Mouse (Mus musculus) Patski (cell line): ENCODE measurements around the gene Flrt3. TPM values are rescaled to one million over a fixed set of nuclear protein-coding genes. Genes with fewer than 3 reads are reported as not detected.

ENCODE experiments used
- ATAC-seq: fragments of 100-300 bp; one replicate; pipeline ENCODE4 v1.8.0; 2021
- CTCF ChIA-PET: fragments of 350-600 bp; sonication (Branson Sonifier 250); formaldehyde crosslinking; loops from one replicate; lab custom pipeline; 2022; ENCODE audit warnings: inconsistent platforms; lab: Charles Lee
- POLR2A ChIA-PET: fragments of 350-600 bp; sonication (Branson Sonifier 250); formaldehyde crosslinking; loops from one replicate; lab custom pipeline; 2022; ENCODE audit warnings: antibody characterized with exemption, inconsistent platforms; lab: Charles Lee
- DNase-seq: peaks from one replicate; pipeline ENCODE4 v3.0.0-alpha.2; 2011; ENCODE audit warnings: low read depth, low spot score
- H3K27me3 ChIP-seq: fragments of 371-371 bp; one replicate; pipeline ENCODE4 v1.5.1; 2021
- CTCF ChIP-seq: fragments of 100-300 bp; IDR thresholded peaks from one replicate; pipeline ENCODE4 v1.5.1; 2021
- in situ Hi-C: fragments of 300-500 bp; cut with MboI; formaldehyde crosslinking; loops from 3 replicates; pipeline ENCODE4 v1.11.1; 2018; ENCODE audit warnings: low pct_unique_long_range_greater_than_20kb, mixed read lengths
- polyA plus RNA-seq: library from polyadenylated mRNA; unstranded; gene quantifications from one replicate; pipeline ENCODE4 v1.2.3, GENCODE M21; 2021

Gene Flrt3
- polyA plus RNA-seq, 1 experiment from 2014 or later = 11.8 TPM

- H3K27me3 ChIP-seq = no peaks in the 10 kb centered on the region
- ATAC-seq (no peak), DNase-seq (no peak)
- ChIA-PET POLR2A (no interaction called here), CTCF (interaction anchor here (0.9 to 3.8 kb wide), 3 partner anchors 9 to 20 kb away, joined by 3 to 10 read pairs (median 4); partner anchors contain the start of gene Flrt3)
- TF ChIP-seq CTCF = no peak
- in situ Hi-C loops = no loop called here
These were observed 19.6 kb upstream of the Flrt3 start for GRCm38 (mm10) chr2:140690906-140691305.

- POLR2A ChIA-PET = interaction anchor here (0.7 kb wide), 1 partner anchor 1080 kb away, joined by 3 read pairs; no protein-coding TSS in a partner anchor
- H3K27me3 ChIP-seq = no peaks in the 10 kb centered on the region
These were observed 5.5 kb upstream of the Flrt3 start for GRCm38 (mm10) chr2:140676728-140677127.

GRCm38 (mm10) chr2:140673466-140673865 lies 2.2 kb upstream of the Flrt3 start:
- ChIA-PET CTCF (no interaction called here), POLR2A (no interaction called here)
- no peak for TF ChIP-seq CTCF

More at GRCm38 (mm10) chr2:140676728-140677127, 5.5 kb upstream of the Flrt3 start:
- no peak for TF ChIP-seq CTCF
- in situ Hi-C loops = loop anchor here (10.0 kb wide), 1 partner anchor 718 kb away; no protein-coding TSS in a partner anchor
- ATAC-seq (no peak), DNase-seq (no peak)
- CTCF ChIA-PET = no interaction called here

DNA sequence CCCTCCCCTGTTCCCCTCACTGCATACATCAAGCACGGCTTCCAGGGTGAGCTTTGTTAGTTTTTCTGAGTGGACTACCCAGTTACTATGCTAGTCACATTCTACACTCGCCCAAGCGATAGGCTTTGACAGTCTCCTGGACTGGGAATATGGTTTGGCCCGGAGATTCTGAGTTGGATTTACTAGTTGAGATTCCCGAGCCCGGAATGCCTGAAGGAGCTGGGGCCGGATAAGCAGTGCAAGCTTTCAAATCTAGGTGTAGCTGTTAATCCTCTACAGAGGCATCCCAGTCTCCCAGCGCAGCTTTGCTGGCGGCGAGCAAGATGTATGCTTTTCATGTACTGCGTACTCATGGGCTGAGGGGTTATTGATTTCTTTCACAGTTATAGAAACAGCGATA lies 812 bp downstream of the Flrt3 start:
- in situ Hi-C loops = loop anchor here (5.0 to 10.0 kb wide), 2 partner anchors 724 to 1582 kb away; no protein-coding TSS in a partner anchor
- no peaks in the 10 kb centered on the region for H3K27me3 ChIP-seq
- ATAC-seq = peak; percentile 33
- ChIA-PET CTCF (interaction anchor here (0.8 to 2.9 kb wide), 13 partner anchors 11 to 1584 kb away, joined by 3 to 14 read pairs (median 4); no protein-coding TSS in a partner anchor), POLR2A (interaction anchor here (0.6 kb wide), 1 partner anchor 362 kb away, joined by 3 read pairs; no protein-coding TSS in a partner anchor)
- DNase-seq = peak; percentile 13
- TF ChIP-seq CTCF = peak; percentile 34

More at GRCm38 (mm10) chr2:140673466-140673865, 2.2 kb upstream of the Flrt3 start:
- ATAC-seq (no peak), DNase-seq (no peak)
- H3K27me3 ChIP-seq = no peaks in the 10 kb centered on the region
- in situ Hi-C loops = loop anchor here (5.0 to 10.0 kb wide), 2 partner anchors 721 to 1579 kb away; no protein-coding TSS in a partner anchor

DNA sequence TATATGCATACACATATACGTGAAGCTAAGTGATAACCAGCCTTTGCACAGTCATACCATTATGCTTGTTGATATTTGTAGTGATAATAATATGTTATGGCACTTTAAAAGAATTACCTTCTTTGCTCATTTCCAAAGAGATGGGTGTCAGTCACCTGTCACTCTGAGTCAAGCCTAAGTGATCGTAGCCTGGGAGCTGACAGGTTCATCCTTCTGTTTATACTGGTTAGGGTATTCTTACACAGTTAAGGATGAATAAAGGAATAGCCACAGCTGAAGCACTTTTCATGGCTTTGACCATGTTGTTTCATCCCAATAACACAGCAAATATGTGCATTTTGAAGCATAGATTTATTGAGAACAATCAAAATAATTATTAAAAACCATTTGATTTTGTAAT lies 1.5 kb downstream of the Flrt3 start:
- POLR2A ChIA-PET = no interaction called here
- CTCF ChIA-PET = interaction anchor here (1.8 to 2.9 kb wide), 2 partner anchors 11 to 606 kb away, joined by 6 to 14 read pairs; no protein-coding TSS in a partner anchor
- no peaks in the 10 kb centered on the region for H3K27me3 ChIP-seq
- in situ Hi-C loops = loop anchor here (5.0 to 10.0 kb wide), 2 partner anchors 725 to 1583 kb away; no protein-coding TSS in a partner anchor
- ATAC-seq (no peak), DNase-seq (no peak)
- no peak for TF ChIP-seq CTCF

DNA sequence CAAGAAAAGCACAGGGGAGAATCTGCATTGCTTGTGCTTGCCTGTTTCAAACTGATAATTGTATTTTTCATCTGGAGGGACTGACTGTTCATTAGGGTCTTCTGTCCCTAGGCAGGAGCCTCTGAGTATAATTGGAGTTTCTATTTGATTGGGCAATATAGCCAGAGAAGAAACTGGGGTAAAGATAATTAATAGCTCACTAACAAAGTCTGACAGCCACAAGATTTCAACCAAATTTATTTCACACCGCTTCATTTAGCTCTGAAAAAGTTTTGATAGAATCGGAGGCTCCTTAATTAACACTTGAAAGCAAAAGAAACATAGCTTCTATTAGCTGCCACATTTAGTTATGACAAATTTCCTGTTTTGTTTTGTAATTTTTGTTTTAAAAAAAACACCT lies 2.2 kb downstream of the Flrt3 start:
- TF ChIP-seq CTCF = no peak
- ATAC-seq (no peak), DNase-seq (no peak)
- CTCF ChIA-PET = no interaction called here
- H3K27me3 ChIP-seq = no peaks in the 10 kb centered on the region
- in situ Hi-C loops = no loop called here
- POLR2A ChIA-PET = interaction anchor here (0.8 kb wide), 1 partner anchor 349 kb away, joined by 4 read pairs; no protein-coding TSS in a partner anchor

GRCm38 (mm10) chr2:140668311-140668710 lies 3.0 kb downstream of the Flrt3 start:
- peak; percentile 22 for DNase-seq
- H3K27me3 ChIP-seq = no peaks in the 10 kb centered on the region
- ChIA-PET POLR2A (no interaction called here), CTCF (no interaction called here)
- in situ Hi-C loops = no loop called here
- TF ChIP-seq CTCF = peak; percentile 79
- peak; percentile 25 for ATAC-seq

DNA sequence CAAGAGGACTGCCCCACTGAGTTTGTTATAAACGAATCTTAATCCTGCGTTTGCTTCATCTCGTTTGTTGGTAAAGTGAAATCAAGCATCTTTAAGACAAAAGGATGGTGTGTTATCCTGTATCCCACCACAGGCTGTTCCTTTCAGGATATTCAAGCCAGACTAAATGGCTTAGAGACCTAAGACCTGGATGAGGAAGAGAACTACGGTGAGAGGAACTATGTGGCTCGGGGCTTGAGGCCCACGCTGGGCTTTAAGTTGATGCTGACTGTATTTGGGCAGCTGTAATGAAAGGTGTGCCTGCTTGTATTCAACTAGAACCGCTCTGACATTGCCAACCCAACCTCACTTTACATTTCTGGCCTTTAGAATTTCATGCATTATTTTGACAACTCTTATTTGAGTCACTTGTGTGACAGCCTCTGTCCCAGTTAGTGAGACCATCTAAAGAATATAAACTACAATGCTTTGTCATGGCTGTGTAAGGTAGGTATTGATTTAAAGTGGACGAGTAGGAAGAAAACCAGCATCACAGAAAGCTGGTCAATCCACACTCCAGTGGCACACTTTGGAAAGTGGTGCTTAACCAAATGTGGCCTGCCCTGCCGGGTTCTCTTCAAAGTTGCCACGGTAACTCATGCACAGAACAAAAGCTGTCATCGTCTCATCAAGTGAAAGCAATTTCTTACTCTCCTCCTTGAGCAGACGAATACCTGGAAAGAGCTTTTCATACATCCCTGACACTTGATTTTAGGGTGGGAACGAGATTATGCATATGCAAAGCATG lies 3.8 kb downstream of the Flrt3 start:
- no peaks in the 10 kb centered on the region for H3K27me3 ChIP-seq
- TF ChIP-seq CTCF = no peak
- ChIA-PET POLR2A (no interaction called here), CTCF (no interaction called here)
- in situ Hi-C loops = no loop called here
- no peak for DNase-seq
- no peak for ATAC-seq

DNA sequence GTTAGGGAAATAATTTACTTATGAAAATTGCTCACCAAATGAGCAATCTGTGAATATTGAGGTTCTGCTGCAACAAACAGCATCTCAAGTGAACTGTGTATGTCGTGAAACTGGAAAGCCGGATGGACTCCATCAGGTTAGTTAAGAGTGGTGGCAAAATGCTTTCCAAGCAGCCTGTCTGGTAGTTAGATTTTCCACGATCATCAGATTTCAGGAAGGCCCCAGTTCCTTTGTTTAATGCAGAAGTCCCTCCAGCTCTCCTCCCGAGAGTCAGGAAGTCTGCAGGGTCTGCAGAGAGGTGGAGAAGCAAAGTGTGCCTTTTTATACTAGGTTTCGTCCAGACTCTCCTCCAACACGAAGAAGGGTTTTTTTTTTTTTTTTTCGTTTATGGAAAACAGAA lies 4.4 kb downstream of the Flrt3 start:
- ATAC-seq (no peak), DNase-seq (no peak)
- POLR2A ChIA-PET = no interaction called here
- no peak for TF ChIP-seq CTCF
- H3K27me3 ChIP-seq = no peaks in the 10 kb centered on the region
- in situ Hi-C loops = no loop called here
- CTCF ChIA-PET = no interaction called here

DNA sequence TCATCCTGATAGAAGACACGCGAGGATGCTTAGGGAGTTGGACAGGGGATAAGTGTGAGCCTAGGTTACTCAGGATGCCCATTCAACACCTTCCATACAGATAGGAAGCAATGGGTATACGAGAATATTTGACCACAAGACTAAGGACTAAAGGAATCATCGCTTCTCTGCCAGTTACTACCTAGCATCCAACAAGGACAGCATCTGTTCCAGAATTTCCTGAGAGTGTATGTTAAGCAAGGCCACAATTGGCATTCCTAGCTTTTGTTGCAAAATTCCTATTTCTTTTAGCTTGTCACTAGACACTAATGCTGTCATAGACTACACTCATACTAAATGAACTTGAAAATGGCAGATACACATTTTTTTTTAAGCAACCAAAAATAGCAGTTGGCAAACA lies 6.9 kb downstream of the Flrt3 start:
- ChIA-PET POLR2A (no interaction called here), CTCF (no interaction called here)
- ATAC-seq (no peak), DNase-seq (no peak)
- in situ Hi-C loops = no loop called here
- no peak for TF ChIP-seq CTCF
- H3K27me3 ChIP-seq = no peaks in the 10 kb centered on the region

DNA sequence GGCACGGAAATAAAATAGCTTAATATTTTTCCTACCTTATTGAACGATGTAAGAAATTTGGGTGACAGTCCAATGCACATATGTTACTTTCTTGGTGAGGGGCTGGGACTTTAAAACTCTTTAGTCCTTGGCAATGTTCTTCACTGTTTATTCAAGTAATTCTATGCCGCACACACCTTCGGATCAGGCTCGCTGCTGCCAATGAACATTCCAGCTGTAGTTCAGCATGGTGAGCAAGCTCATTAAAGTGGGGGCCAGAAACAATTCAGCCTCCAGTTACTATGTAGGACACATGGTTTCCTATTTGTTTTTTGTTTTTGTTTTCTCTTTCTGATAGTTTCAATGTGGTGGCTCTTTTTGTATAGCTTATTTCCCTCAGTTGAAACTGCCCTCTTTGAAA lies 8.6 kb downstream of the Flrt3 start:
- TF ChIP-seq CTCF = no peak
- no peaks in the 10 kb centered on the region for H3K27me3 ChIP-seq
- in situ Hi-C loops = no loop called here
- ATAC-seq = no peak
- CTCF ChIA-PET = interaction anchor here (0.6 kb wide), 1 partner anchor 866 kb away, joined by 4 read pairs; no protein-coding TSS in a partner anchor
- POLR2A ChIA-PET = no interaction called here
- no peak for DNase-seq
